In the genomic region with DNA sequence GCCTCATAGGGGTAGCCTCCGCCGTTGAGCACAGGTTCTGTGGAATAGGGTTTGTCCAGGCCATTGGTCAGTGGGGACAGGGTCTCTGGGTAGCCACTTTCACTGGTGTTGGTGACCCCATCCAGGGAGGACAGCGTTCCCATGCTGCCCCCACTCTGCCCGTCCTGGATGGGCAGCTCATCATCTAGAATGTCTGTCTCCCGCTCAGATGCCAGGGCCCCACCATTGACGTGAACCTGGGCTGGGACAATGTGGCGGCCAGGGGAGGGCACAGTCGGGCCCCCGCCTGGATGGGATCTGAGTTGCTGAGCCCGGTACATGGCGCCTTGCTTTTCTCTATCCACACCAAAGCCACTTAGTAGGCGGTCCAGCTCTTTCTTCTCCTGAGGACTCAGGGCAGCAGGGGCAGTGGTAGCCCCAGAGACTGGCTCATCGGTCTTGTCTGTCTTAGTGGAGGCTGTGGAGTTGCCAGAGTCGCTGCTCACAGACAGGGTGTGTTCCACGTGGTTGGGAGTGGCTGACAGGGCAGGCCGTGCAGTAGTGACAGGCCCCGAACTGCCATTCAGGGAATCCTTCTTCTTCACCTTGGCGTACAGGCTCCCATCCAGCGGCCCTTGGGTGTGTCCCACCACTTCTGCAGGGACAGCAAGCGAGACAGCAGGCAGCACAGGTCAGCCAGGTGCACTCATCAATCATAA, we compare ENCODE assay signal across 11 mouse cellular contexts.
"Had no signal": no experiment of that assay in that cellular context is flagged by ENCODE, and none has a peak within 500 bp of the region (broad histone marks: within the 10 kb centered on the region; RNA-seq: fewer than 3 reads in every experiment).

No protein-coding gene starts in this region.

- H3K9ac ChIP-seq: limb, embryonic 13.5 days; liver, embryonic 14.5 days; neural tube, embryonic 15.5 days had no signal

- H3K4me3 ChIP-seq: limb, embryonic 13.5 days; neural tube, embryonic 15.5 days had no signal

- H3K27ac ChIP-seq: limb, embryonic 13.5 days; liver, embryonic 14.5 days had no signal

- H3K4me2 ChIP-seq: limb, embryonic 13.5 days; midbrain, embryonic 11.5 days; neural tube, embryonic 15.5 days had no signal

- H3K9me3 ChIP-seq: limb, embryonic 13.5 days; neural tube, embryonic 15.5 days had no signal

- H3K36me3 ChIP-seq: neural tube, embryonic 15.5 days had no signal

- H3K27me3 ChIP-seq: limb, embryonic 13.5 days; neural tube, embryonic 15.5 days had no signal

- ATAC-seq: midbrain, embryonic 16.5 days had no signal

- DNase-seq: kidney, adult 18-20 months; left cerebral cortex, postnatal 4 days; lung, adult 2 months; lung, postnatal 10 days; lung, postnatal 4 days; thymus, postnatal 36 days had no signal
